Mouse (Mus musculus): ENCODE results near the gene Pgp.

Pgp gene

GRCm38 (mm10) chr17:24485090-24485860, 15.1 kb downstream of the Pgp start:
- DNase-seq = peak; percentile 54 to 59

GRCm38 (mm10) chr17:24488186-24488661, 18.0 kb downstream of the Pgp start, which contains the start of gene Caskin1:
TSS of gene Caskin1 (plus strand) at chr17:24488601.
- no peak for DNase-seq

- DNase-seq = peak; percentile 14 to 49
These were observed 18.6 kb downstream of the Pgp start for GRCm38 (mm10) chr17:24488662-24489264.

GRCm38 (mm10) chr17:24489265-24490030, 19.3 kb downstream of the Pgp start:
- no peak for DNase-seq

GRCm38 (mm10) chr17:24490399-24490798, 20.2 kb downstream of the Pgp start:
- DNase-seq = no peak

GRCm38 (mm10) chr17:24494627-24495335, 24.6 kb downstream of the Pgp start:
- DNase-seq = peak; percentile 51 to 74

- no peak for DNase-seq
These were observed 25.3 kb downstream of the Pgp start for GRCm38 (mm10) chr17:24495443-24495842.

GRCm38 (mm10) chr17:24496026-24496425, 25.8 kb downstream of the Pgp start:
- DNase-seq = no peak

- DNase-seq = no peak
These were observed 32.0 kb downstream of the Pgp start for GRCm38 (mm10) chr17:24502208-24502607.

- DNase-seq = no peak
These were observed 33.9 kb downstream of the Pgp start for GRCm38 (mm10) chr17:24504085-24504484.

- DNase-seq = no peak
These were observed 35.2 kb downstream of the Pgp start for GRCm38 (mm10) chr17:24505286-24505955.

GRCm38 (mm10) chr17:24506332-24507070, 36.3 kb downstream of the Pgp start:
- no peak for DNase-seq

GRCm38 (mm10) chr17:24507129-24507664, 37.0 kb downstream of the Pgp start:
- peak; percentile 17 to 69 for DNase-seq

- no peak for DNase-seq
These were observed 37.7 kb downstream of the Pgp start for GRCm38 (mm10) chr17:24507806-24508460.

- DNase-seq = peak; percentile 62 to 73
These were observed 43.4 kb downstream of the Pgp start for GRCm38 (mm10) chr17:24513609-24514008.

GRCm38 (mm10) chr17:24514270-24515257, 44.4 kb downstream of the Pgp start:
- DNase-seq = peak; percentile 37 to 62

- DNase-seq = no peak
These were observed 50.3 kb downstream of the Pgp start for GRCm38 (mm10) chr17:24520450-24520849.
